Mouse (Mus musculus) lung, postnatal 0 days (tissue): ENCODE results near the gene Olfr1357.

Experiments
- CTCF ChIP-seq: IDR thresholded peaks from 2 replicates; pipeline ENCODE4 v1.5.1; 2016; ENCODE audit warnings: antibody characterized with exemption, mild to moderate bottlenecking
- EP300 ChIP-seq: IDR thresholded peaks from 2 replicates; pipeline ENCODE4 v1.6.1; 2016; ENCODE audit warnings: antibody characterized with exemption, mild to moderate bottlenecking, control low read depth

DNA sequence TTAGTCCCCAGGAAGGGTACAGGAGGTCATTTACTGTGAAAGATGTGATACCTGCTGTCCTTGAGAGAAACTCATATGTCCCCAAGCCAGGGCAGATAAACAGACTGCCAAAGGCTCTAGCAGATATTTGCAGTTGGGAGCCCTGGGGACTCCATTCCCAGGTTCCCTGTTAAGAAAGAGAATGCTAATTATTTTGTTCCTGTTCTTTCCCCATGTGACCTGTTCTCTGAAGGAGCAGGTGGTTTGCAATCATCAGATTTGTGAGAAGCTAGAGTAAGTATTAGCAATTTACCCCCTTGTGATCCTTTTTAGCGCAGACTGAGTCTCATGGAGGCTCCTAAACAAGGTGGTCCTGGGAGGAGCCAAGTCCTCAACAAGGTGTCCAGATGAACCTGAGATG, at the start of gene Olfr1357:
- TF ChIP-seq CTCF (no peak), EP300 (no peak)
